Mouse (Mus musculus) MEL (cell line): Measurements from ENCODE around the gene Sertad1.

ENCODE experiments used
- CTCF ChIP-seq, 3 experiments: IDR thresholded peaks in 2 of 3; conservative IDR thresholded peaks in 1 of 3; 2 replicates each; pipeline ENCODE4 v1.5.1; 2011 to 2012; ENCODE audit warnings: low read length in 3 of 3, low read depth in 2 of 3, mild to moderate bottlenecking in 2 of 3, improper control_type of control experiment in 1 of 3, inconsistent platforms in 1 of 3, mixed read lengths in 1 of 3, moderate library complexity in 1 of 3; ENCODE audit not compliant: control insufficient read depth in 1 of 3, insufficient read depth in 1 of 3, poor library complexity in 1 of 3, severe bottlenecking in 1 of 3
- GATA1 ChIP-seq: IDR thresholded peaks from 2 replicates; pipeline ENCODE4 v1.6.1; 2011; ENCODE audit warnings: low read depth, low read length, improper control_type of control experiment
- MAFK ChIP-seq: IDR thresholded peaks from 2 replicates; pipeline ENCODE4 v1.6.1; 2011; ENCODE audit warnings: low read depth, mild to moderate bottlenecking, low read length, improper control_type of control experiment, borderline replicate concordance
- MEF2A ChIP-seq: IDR thresholded peaks from 2 replicates; pipeline ENCODE4 v1.6.1; 2014; ENCODE audit warnings: low read depth, mild to moderate bottlenecking, inconsistent platforms, low read length, improper control_type of control experiment; ENCODE audit not compliant: poor library complexity, insufficient replicate concordance, severe bottlenecking; ENCODE audit errors: extremely low read depth
- SIN3A ChIP-seq: IDR thresholded peaks from 2 replicates; pipeline ENCODE4 v1.6.1; 2012; ENCODE audit warnings: low read length, improper control_type of control experiment, inconsistent platforms
- SMC3 ChIP-seq: IDR thresholded peaks from 2 replicates; pipeline ENCODE4 v1.6.1; 2011; ENCODE audit warnings: low read depth, low read length, improper control_type of control experiment
- TBP ChIP-seq: IDR thresholded peaks from 2 replicates; pipeline ENCODE4 v1.8.0; 2011; ENCODE audit warnings: low read depth, low read length, improper control_type of control experiment

DNA sequence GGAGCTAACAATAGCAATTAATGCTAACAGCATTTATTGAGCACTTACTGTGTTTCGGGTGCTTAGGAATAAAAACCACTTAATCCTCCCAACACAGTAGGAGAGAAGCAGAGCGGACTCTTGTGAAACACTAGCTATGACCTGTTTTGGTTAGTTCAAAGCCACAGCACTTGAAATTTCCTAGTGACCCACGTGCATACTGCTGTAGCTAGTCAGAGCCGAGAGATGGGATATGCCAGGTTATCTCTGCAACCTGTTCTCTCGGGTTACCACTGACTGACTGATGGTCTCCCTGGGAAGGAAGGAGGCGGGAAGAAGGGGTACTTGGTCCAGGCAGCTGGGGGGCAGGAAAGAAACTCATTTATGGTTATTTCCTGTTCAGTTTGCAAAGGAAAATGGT lies 26.2 kb upstream of the Sertad1 start:
- TF ChIP-seq CTCF (IDR thresholded peaks at IDR 0.05 in 2 of 3, conservative IDR thresholded peaks at IDR 0.05 in 1 of 3; ENCODE audit: control insufficient read depth in 1 of 3, insufficient read depth in 1 of 3, low read depth in 2 of 3, low read length in 3 of 3, poor library complexity in 1 of 3, severe bottlenecking in 1 of 3), result no peak
- no peak for TF ChIP-seq MEF2A
- no peak for TF ChIP-seq MAFK
- no peak for TF ChIP-seq SMC3
- no peak for TF ChIP-seq GATA1
- TF ChIP-seq TBP, result no peak
- TF ChIP-seq SIN3A, result no peak
